Mouse (Mus musculus) liver, adult 2 months (tissue): ENCODE data around the gene Nfix. TPM values are rescaled to one million over a fixed set of nuclear protein-coding genes. Genes with fewer than 3 reads are reported as not detected.
"Not testable (repeated sequence)": the region's sequence is repeated elsewhere in the genome, so short reads cannot be mapped to it uniquely, and the experiment has no call there.

ENCODE experiments used
- DNase-seq: peaks from one replicate; pipeline ENCODE4 v3.0.0-alpha.2; 2011; ENCODE audit warnings: low read depth, low spot score; ENCODE audit errors: extremely low read depth
- H3K27ac ChIP-seq: fragments of 200-500 bp; replicated peaks from 2 replicates; pipeline ENCODE4 v1.5.1; 2012; ENCODE audit warnings: low read depth, mild to moderate bottlenecking, control low read depth, inconsistent platforms, low read length; ENCODE audit not compliant: insufficient read depth
- H3K27me3 ChIP-seq: fragments of 200-500 bp; 2 replicates; pipeline ENCODE4 v1.6.1; 2012; ENCODE audit warnings: mild to moderate bottlenecking, moderate library complexity, low read length, inconsistent platforms; ENCODE audit not compliant: control insufficient read depth, insufficient read depth
- H3K36me3 ChIP-seq: fragments of 200-500 bp; 2 replicates; pipeline ENCODE4 v1.6.1; 2012; ENCODE audit warnings: low read length, inconsistent platforms; ENCODE audit not compliant: control insufficient read depth, insufficient read depth
- H3K4me1 ChIP-seq: fragments of 200-500 bp; 2 replicates; pipeline ENCODE4 v1.6.1; 2011; ENCODE audit warnings: low read length; ENCODE audit not compliant: control insufficient read depth, insufficient read depth
- H3K4me3 ChIP-seq: fragments of 200-500 bp; 2 replicates; pipeline ENCODE4 v1.5.1; 2011; ENCODE audit warnings: low read depth, mild to moderate bottlenecking, control low read depth, low read length, moderate library complexity; ENCODE audit not compliant: insufficient read depth
- H3K79me2 ChIP-seq: fragments of 200-500 bp; 2 replicates; pipeline ENCODE4 v1.6.1; 2012; ENCODE audit warnings: inconsistent platforms, mild to moderate bottlenecking, low read length, moderate library complexity; ENCODE audit not compliant: control insufficient read depth, insufficient read depth
- H3K9ac ChIP-seq: fragments of 200-500 bp; 2 replicates; pipeline ENCODE4 v1.6.1; 2012; ENCODE audit warnings: low read depth, mild to moderate bottlenecking, control low read depth, inconsistent platforms, low read length
- CTCF ChIP-seq: fragments of 200-500 bp; IDR thresholded peaks from 2 replicates; pipeline ENCODE4 v1.5.1; 2011; ENCODE audit warnings: low read depth, low read length, control low read depth
- POLR2A ChIP-seq: fragments of 200-500 bp; IDR thresholded peaks from 2 replicates; pipeline ENCODE4 v1.6.1; 2011; ENCODE audit warnings: low read length, control low read depth; ENCODE audit not compliant: insufficient read depth; ENCODE audit errors: extremely low read depth
- WGBS: fragments of 180-500 bp; shearing (Covaris S2); methylation state at CpG from one replicate; pipeline ENCODE4 v1.1.7; 2018; 5-methylcytosine and 5-hydroxymethylcytosine counted together
- polyA plus RNA-seq: library from polyadenylated mRNA; depleted of rRNA; stranded (reverse); fragments of >200 nt; gene quantifications from 2 replicates; pipeline ENCODE4 v1.2.3, GENCODE M21; 2012
- total RNA-seq: library from RNA; depleted of rRNA; stranded (reverse); fragments of >200 nt; gene quantifications from 2 replicates; pipeline ENCODE4 v1.2.3, GENCODE M21; 2014

Gene Nfix
- total and polyA plus RNA-seq, 2 experiments = 20.7 to 32.9 TPM

- Histone ChIP-seq H3K27me3 (no peaks in the 10 kb centered on the region), H3K27ac (no peak overlapping the region), H3K79me2 (peaks cover 39% of the 10 kb centered on the region), H3K4me1 (peaks cover 16% of the 10 kb centered on the region), H3K36me3 (no peaks in the 10 kb centered on the region), H3K4me3 (no peak overlapping the region), H3K9ac (no peak overlapping the region)
- DNase-seq = no peak
- no peak for TF ChIP-seq CTCF
- TF ChIP-seq POLR2A = no peak
- WGBS = 69% methylated on average over 3 of the region's 3 CpGs
These were observed 115.6 kb downstream of the Nfix start for GRCm38 (mm10) chr8:84684537-84684936.

- DNase-seq = no peak
- 89% methylated on average over 2 of the region's 2 CpGs for WGBS
- H3K36me3 ChIP-seq = no peaks in the 10 kb centered on the region
- H3K79me2 ChIP-seq = peaks cover 34% of the 10 kb centered on the region
- no peak overlapping the region for H3K9ac ChIP-seq
- H3K4me3 ChIP-seq = no peak overlapping the region
- H3K4me1 ChIP-seq = peaks cover 12% of the 10 kb centered on the region
- TF ChIP-seq CTCF (no peak), POLR2A (no peak)
- H3K27ac ChIP-seq = no peak overlapping the region
- no peaks in the 10 kb centered on the region for H3K27me3 ChIP-seq
These were observed 117.9 kb downstream of the Nfix start for GRCm38 (mm10) chr8:84682257-84682656.

GRCm38 (mm10) chr8:84681476-84681875 is 118.7 kb downstream of the Nfix start:
- no peak overlapping the region for H3K9ac ChIP-seq
- TF ChIP-seq POLR2A = no peak
- no peaks in the 10 kb centered on the region for H3K36me3 ChIP-seq
- H3K27me3 ChIP-seq = no peaks in the 10 kb centered on the region
- H3K4me3 ChIP-seq = no peak overlapping the region
- DNase-seq = no peak
- 79% methylated on average over 2 of the region's 2 CpGs for WGBS
- H3K27ac ChIP-seq = no peak overlapping the region
- peaks cover 28% of the 10 kb centered on the region for H3K79me2 ChIP-seq
- peaks cover 9% of the 10 kb centered on the region for H3K4me1 ChIP-seq

GRCm38 (mm10) chr8:84677305-84677704 is 122.8 kb downstream of the Nfix start:
- no peak for DNase-seq
- 95% methylated on average over 5 of the region's 5 CpGs for WGBS
- peaks cover 1% of the 10 kb centered on the region for H3K4me1 ChIP-seq
- H3K9ac ChIP-seq = no peak overlapping the region
- peaks cover 12% of the 10 kb centered on the region; the same call in 1 of the 2 replicates for H3K79me2 ChIP-seq
- TF ChIP-seq POLR2A (no peak), CTCF (no peak)
- no peak overlapping the region for H3K4me3 ChIP-seq
- H3K36me3 ChIP-seq = peaks cover 8% of the 10 kb centered on the region
- no peak overlapping the region for H3K27ac ChIP-seq
- no peaks in the 10 kb centered on the region for H3K27me3 ChIP-seq

GRCm38 (mm10) chr8:84670295-84671006 is 129.7 kb downstream of the Nfix start:
- DNase-seq, H3K4me1 ChIP-seq: not testable (repeated sequence)
- 54% methylated on average over 5 of the region's 5 CpGs for WGBS

GRCm38 (mm10) chr8:84668731-84669485 is 131.2 kb downstream of the Nfix start:
- Histone ChIP-seq H3K4me3 (no peak overlapping the region), H3K4me1 (peaks cover 3% of the 10 kb centered on the region), H3K9ac (no peak overlapping the region), H3K79me2 (no peaks in the 10 kb centered on the region), H3K36me3 (0 out of 2 replicates have a peak, but pooled peaks cover 2% of the 10 kb centered on the region), H3K27ac (no peak overlapping the region), H3K27me3 (no peaks in the 10 kb centered on the region)
- no peak for DNase-seq
- TF ChIP-seq POLR2A (no peak), CTCF (no peak)
- 79% methylated on average over 6 of the region's 6 CpGs for WGBS

More at GRCm38 (mm10) chr8:84670295-84671006, 129.7 kb downstream of the Nfix start:
- H3K9ac ChIP-seq, H3K27me3 ChIP-seq, H3K27ac ChIP-seq, H3K36me3 ChIP-seq, H3K4me3 ChIP-seq, H3K79me2 ChIP-seq: not testable (repeated sequence)
